Mouse (Mus musculus) left cerebral cortex, postnatal 25 days (tissue): Measurements from ENCODE around the gene Slc16a10. TPM values are rescaled to one million over a fixed set of nuclear protein-coding genes. Genes with fewer than 3 reads are reported as not detected.
A peak's percentile ranks its signal among the peaks of the same experiment; 100 is the strongest.

Experiments
- DNase-seq, 2 experiments: peaks; one replicate each; pipeline ENCODE4 v3.0.0; 2022; ENCODE audit warnings: low spot score in 2 of 2, mixed read lengths in 1 of 2
- intact Hi-C: fragments of 180-260 bp; cut with DNase I; formaldehyde crosslinking; loops from one replicate; pipeline ENCODE4 v1.15.1; 2025
- total RNA-seq, 2 experiments: library from RNA; stranded (reverse); gene quantifications; 2 replicates each; pipeline ENCODE4 v1.2.3; 2021

Slc16a10 gene
- 1 to 10 TPM; 2.5 to 3.4 TPM for total RNA-seq

GRCm38 (mm10) chr10:40141864-40142523, at the start of gene Slc16a10:
Slc16a10 (minus strand) TSS chr10:40142258.
- intact Hi-C loops: loop anchor here (5.0 kb wide), 2 partner anchors 70 to 90 kb away; no protein-coding TSS in a partner anchor
- peak; percentile 90 to 95 for DNase-seq

GRCm38 (mm10) chr10:40191338-40191979, 49.4 kb upstream of the Slc16a10 start:
- DNase-seq: no peak
- intact Hi-C loops: no loop called here

DNA sequence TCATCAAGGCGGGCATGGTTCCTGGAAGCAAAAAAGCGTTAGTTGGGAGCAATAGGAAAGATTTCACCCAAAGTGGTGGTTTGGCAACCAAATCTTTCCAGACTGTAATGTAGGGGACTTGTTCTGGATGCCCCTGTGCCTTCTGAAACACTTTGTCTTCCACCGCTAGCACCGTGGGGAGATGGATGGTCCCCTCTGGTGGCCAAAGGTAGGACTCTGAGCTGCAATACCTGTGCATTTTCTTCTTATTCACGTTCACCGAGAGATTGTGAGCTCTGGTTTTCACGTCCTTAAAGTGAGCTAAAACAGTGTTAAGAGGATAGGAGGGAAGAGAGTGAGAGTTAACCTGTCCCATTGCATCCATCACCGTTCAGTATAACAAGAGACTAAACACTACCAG, 48.8 kb upstream of the Slc16a10 start:
- no peak for DNase-seq
- intact Hi-C loops: no loop called here

GRCm38 (mm10) chr10:40189689-40190088, 47.6 kb upstream of the Slc16a10 start:
- no peak for DNase-seq
- intact Hi-C loops: no loop called here

GRCm38 (mm10) chr10:40188831-40189230, 46.8 kb upstream of the Slc16a10 start:
- DNase-seq: no peak
- intact Hi-C loops: no loop called here

DNA sequence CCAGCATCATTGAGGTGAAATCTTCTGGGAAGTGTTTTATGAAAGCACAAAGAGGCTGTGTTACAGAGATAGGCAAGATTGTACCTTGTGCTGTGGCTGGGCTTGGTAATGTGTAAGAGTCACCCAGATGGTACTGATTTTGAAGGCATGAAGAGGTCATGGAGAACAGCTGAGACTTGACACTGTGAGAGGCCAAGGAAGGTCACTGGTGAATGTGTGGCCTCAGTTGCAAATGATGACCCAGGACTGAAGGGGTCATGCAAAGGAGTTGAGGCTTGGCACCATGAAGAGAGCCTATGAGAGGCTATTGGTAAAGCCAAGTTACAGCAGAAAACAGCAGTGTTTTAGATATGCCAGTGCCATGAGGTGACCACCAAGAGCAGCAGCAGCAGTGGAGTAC, 43.9 kb upstream of the Slc16a10 start:
- intact Hi-C loops: no loop called here
- DNase-seq: no peak

- intact Hi-C loops: no loop called here
- DNase-seq: no peak
Observed at GRCm38 (mm10) chr10:40180011-40180410, 38.0 kb upstream of the Slc16a10 start.

DNA sequence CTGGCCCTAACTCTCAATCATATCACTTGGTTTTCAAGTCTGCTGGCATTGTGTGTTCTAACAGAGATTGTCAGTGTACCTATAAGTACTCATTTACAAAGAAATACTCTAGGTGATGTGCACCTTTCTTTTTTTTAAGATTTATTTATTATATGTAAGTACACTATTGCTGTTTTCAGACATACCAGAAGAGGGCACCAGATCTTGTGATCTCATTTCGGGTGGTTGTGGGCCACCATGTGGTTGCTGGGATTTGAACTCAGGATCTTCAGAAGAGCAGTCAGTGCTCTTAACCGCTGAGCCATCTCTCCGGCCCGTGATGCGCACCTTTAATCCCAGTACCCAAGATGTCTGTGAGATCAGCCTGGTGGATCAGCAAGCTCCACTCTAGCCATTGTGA, 37.1 kb upstream of the Slc16a10 start:
- no peak for DNase-seq
- intact Hi-C loops: no loop called here

- peak; percentile 18 to 54 for DNase-seq
- intact Hi-C loops: no loop called here
Observed at GRCm38 (mm10) chr10:40177323-40177962, 35.4 kb upstream of the Slc16a10 start.

- intact Hi-C loops: no loop called here
- no peak for DNase-seq
Observed at GRCm38 (mm10) chr10:40172136-40172535, 30.1 kb upstream of the Slc16a10 start.

DNA sequence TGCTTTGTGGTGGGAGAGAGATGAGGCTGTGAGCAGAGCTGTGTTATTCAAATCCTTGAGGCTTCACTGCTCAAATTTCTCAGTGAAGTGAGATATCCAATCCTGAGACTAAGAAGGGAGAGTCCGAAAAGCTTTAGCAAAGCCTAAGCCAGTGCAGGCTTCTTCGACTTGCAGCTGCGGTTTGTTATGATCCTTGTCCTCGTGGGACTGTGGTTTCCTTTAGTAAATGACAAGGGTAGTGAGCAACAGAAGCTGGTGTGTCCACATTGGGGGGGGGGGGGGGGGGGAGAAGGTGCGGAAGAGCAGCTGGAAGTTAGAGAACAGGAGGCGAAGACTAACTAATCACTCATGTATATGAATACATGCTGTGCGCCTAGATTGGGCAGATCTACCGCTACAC, 29.2 kb upstream of the Slc16a10 start:
- DNase-seq: peak in 1 of 2 experiments; percentile 17
- intact Hi-C loops: no loop called here

DNA sequence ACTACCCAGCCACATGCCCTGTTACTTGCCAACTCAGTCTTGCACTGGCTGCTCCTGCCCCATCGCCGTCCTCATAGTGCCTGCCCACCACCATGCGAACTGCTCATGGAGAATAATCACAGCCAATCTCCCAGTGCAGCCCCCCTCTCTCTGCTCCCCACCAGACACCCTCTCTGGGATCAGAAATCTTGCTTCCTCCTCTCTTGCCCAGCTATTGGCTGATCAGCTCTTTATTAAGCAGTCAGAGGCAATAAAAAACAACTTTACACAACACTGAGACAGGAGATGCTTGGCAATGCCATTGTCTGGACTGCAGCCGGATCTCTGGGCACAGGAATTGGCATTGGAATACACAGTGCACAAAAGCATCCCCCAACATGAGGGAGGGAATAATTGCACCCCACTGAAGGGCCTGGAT, 28.1 kb upstream of the Slc16a10 start:
- intact Hi-C loops: no loop called here
- no peak for DNase-seq

DNA sequence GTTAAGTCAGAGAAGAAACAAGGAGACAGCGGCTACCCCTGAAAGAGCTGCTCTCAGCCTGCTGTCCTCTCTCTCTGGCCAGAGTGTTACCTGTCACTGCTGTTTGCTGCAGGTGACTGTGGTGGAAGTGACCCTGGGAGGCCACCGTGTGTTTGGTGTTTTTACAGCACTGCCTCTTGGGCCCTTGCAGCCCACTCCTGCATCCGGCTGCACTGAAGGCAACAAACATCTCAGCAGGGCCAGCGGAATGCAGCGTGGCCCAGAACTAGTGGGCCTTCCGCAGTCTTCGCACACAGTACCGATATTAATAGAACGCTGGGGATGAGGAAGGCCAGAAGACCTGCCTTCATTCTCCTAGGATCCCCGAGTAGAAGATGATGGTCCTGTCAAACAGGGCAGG, 27.5 kb upstream of the Slc16a10 start:
- intact Hi-C loops: no loop called here

GRCm38 (mm10) chr10:40169088-40169487, 27.0 kb upstream of the Slc16a10 start:
- DNase-seq: peak in 1 of 2 experiments; percentile 15
- intact Hi-C loops: no loop called here

More for the DNA sequence above, 27.5 kb upstream of the Slc16a10 start:
- DNase-seq: no peak

DNA sequence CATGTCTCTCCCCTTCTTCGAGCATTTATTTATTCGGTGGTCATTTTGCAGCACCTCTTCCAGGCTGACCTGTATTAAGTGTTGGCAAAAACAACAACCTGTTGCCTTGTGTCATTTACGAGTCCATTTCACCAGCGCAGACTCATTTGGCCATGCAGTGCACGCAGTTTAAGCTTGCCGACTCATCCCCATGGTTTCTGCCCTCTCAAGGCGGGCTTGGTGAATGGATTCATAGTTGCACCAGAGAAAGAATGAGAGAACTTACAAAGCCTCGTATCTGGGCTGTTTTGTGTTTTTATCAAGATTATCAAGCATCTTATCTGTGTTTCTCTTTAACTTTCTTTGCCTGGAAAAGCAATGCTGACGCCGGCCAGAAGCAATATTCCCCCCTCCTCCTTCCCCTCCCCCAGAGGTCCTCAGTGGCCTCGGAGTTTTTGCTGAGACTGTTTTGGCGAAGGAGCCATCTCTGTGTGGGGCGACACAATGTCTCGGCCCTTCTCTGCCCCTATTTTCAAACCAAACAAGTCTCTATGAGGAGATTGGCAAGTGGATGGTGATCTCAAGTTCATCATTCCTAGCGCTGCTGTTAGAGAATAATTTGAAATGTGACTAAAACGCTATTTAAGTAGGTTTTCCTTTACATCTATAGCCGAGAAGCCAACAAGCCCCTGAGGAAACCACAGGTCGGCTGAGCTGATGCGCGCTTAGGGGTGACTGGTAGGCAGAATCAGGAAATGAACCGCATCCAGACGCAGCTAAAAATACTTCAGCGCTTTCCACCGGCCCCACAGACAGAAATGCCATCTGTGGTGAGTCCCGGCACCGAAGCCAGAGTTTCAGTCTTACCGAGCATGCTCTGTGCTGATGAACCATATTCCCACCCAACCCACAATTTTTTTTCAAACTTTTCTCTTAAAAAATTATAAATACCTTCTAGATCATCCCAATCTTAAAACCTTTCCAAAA, 22.6 kb upstream of the Slc16a10 start:
- peak; percentile 68 to 88 for DNase-seq
- intact Hi-C loops: no loop called here

DNA sequence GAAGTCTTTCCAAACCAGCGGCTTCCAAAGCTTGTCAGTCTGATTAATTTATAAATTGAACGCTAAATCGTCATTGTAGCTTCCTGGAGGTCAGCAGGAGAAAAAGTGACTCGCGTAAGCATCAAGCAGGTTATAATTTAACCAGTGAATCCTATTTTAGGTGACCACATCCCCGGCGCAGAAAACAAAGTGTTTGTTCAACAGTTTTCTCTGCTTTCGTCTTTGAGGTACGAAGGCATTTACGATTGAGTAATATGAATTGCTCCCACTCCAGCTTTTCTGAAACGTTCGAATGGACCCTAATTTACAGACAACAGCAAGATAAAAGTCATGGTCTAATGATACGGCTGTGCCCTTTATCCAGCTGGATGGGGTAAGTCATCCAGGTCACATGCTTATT, 21.9 kb upstream of the Slc16a10 start:
- DNase-seq: no peak
- intact Hi-C loops: no loop called here

DNA sequence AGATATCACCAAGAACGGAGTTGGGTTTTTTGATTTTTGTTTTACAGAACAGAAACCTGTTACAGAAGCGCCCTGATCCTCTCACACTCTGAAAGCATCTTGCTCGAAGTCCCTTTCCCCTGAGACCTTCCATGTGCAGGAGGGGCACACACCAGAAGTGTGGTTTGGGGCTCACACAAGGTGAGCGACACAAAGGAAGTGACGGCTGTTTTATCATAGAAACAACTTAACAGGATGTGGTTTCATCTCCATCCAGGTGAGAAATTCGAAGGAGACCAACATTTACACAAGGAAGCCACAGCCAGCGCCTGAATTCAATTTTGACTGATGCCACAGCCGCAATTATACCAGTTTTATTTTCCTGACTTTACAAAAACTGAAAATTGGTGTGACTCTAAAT, 21.3 kb upstream of the Slc16a10 start:
- intact Hi-C loops: no loop called here
- DNase-seq: no peak

GRCm38 (mm10) chr10:40161701-40162255, 19.7 kb upstream of the Slc16a10 start:
- intact Hi-C loops: no loop called here
- DNase-seq: no peak

DNA sequence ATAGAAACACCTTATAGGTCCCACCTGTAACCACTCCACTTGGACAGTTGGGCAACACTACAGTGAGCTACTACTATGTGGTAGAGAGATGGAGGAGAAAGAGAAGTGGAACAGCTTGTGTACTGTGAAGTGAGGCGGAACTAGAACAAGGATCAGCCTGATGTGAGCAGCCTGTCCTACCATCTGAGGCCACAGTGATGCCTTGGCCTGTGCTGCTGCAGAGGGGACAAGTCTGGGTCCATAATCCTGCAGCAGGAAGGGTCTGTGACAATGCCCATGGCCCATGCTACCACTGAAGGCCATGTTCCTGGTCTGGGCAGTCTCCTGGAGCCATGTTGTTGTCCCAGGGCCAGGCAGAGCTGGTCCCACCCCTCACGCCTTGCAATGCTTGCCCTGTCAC, 19.2 kb upstream of the Slc16a10 start:
- no peak for DNase-seq
- intact Hi-C loops: no loop called here

DNA sequence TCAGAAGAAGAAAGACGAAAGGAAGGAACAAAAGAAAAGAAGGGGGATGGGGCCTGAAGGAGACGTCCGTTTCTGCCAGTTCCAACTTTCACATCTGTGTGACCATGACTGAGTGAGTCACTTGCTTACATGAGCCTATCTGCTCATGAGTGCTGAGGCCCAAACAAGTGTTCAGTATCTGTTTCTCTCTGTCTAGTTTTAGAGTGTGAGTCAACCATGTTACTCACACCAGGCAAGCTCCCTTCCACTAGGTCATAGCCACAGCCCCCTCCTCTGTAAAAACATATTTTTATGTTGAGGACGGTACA, 10.4 kb upstream of the Slc16a10 start:
- intact Hi-C loops: no loop called here
- no peak for DNase-seq
